Mouse (Mus musculus): ENCODE results near the gene Kif22. TPM values are rescaled to one million over a fixed set of nuclear protein-coding genes. Genes with fewer than 3 reads are reported as not detected.

Gene Kif22
- polyA plus RNA-seq, 1 experiment from 2014 or later: 153 TPM

DNA sequence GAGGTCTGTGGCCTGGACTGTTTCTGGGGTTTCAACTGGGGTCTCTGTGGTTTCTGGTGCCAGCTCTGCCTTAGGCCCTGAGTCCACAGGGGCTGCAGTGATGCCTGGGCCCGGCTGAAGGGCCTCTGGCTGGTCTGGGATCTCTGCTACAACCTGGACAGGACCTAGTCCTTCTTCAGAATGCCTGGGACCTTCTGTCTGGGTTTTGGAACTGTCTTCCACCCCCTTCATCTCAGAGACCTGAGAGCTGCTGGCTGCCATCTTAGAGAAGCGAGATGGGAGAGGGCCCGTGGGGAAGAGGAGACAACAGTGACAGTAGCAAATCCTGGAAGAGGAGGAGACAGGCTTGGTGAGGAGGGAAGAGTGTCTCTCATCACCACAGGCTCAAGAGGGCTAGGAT, 22.2 kb downstream of the Kif22 start:
- H3K4me2 ChIP-seq (ENCODE audit: low read depth, low read length): peak overlapping the region; percentile 85
- peak overlapping the region; percentile 34; the same call in 1 of the 2 replicates for H3K27ac ChIP-seq (ENCODE audit: low read length)
- no peaks in the 10 kb centered on the region for H3K27me3 ChIP-seq (ENCODE audit: control insufficient read depth, insufficient read depth, low read depth, low read length)
- H3K36me3 ChIP-seq (ENCODE audit: control insufficient read depth, insufficient read depth, low read length): peaks cover 27% of the 10 kb centered on the region
- peaks cover 73% of the 10 kb centered on the region for H3K4me1 ChIP-seq (replicated peaks; ENCODE audit: control insufficient read depth, insufficient read depth, low read length)
- no peak for ATAC-seq (ENCODE audit: low read depth)
- 55% methylated on average over 3 of the region's 3 CpGs for WGBS
- H3K9ac ChIP-seq (ENCODE audit: low read length): peak overlapping the region; percentile 70
- peak overlapping the region; percentile 56 for H3K4me3 ChIP-seq (ENCODE audit: low read length)
- no peaks in the 10 kb centered on the region for H3K9me3 ChIP-seq (ENCODE audit: control insufficient read depth, low read length)

DNA sequence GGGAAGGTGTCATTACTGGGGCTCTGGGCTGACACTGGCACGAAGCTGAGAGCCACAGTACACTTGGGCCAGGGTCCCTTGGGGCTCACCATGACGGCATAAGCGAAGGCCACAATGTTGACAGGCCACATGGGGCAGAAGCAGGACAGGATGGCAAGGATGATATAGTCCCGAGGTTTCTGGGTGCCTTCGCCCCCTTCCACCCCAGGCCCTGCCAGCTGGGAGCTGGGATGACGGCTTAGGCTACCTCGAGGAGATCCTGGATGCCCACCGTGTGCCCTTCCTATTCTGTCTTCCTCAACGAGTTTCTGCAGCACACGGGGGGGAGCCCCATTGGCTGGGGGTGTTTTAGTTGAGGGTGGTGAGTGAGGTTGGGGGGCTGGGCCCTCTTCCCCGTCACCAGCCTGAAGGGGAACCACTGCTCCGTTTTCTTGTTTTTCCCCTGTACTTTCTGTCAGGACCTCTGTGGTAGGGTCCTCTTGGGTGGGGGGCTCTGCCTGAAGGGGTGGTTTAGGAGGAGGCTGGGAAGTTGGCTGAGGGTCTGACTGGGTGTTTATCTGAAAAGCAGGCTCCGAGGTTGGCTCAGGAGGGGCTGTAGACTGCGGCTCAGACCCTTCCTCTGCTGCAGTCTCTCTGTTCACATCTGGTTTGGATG, 22.8 kb downstream of the Kif22 start:
- ATAC-seq (ENCODE audit: low read depth): no peak
- 72% methylated on average over 14 of the region's 14 CpGs for WGBS
- Histone ChIP-seq H3K4me1 (replicated peaks; ENCODE audit: control insufficient read depth, insufficient read depth, low read length) (peaks cover 76% of the 10 kb centered on the region), H3K27me3 (ENCODE audit: control insufficient read depth, insufficient read depth, low read depth, low read length) (no peaks in the 10 kb centered on the region), H3K9me3 (ENCODE audit: control insufficient read depth, low read length) (no peaks in the 10 kb centered on the region), H3K4me2 (ENCODE audit: low read depth, low read length) (no peak overlapping the region; the same call in 1 of the 2 replicates), H3K4me3 (ENCODE audit: low read length) (no peak overlapping the region; the same call in 1 of the 2 replicates), H3K36me3 (ENCODE audit: control insufficient read depth, insufficient read depth, low read length) (peaks cover 27% of the 10 kb centered on the region), H3K27ac (ENCODE audit: low read length) (no peak overlapping the region), H3K9ac (ENCODE audit: low read length) (peak overlapping the region; percentile 70)

DNA sequence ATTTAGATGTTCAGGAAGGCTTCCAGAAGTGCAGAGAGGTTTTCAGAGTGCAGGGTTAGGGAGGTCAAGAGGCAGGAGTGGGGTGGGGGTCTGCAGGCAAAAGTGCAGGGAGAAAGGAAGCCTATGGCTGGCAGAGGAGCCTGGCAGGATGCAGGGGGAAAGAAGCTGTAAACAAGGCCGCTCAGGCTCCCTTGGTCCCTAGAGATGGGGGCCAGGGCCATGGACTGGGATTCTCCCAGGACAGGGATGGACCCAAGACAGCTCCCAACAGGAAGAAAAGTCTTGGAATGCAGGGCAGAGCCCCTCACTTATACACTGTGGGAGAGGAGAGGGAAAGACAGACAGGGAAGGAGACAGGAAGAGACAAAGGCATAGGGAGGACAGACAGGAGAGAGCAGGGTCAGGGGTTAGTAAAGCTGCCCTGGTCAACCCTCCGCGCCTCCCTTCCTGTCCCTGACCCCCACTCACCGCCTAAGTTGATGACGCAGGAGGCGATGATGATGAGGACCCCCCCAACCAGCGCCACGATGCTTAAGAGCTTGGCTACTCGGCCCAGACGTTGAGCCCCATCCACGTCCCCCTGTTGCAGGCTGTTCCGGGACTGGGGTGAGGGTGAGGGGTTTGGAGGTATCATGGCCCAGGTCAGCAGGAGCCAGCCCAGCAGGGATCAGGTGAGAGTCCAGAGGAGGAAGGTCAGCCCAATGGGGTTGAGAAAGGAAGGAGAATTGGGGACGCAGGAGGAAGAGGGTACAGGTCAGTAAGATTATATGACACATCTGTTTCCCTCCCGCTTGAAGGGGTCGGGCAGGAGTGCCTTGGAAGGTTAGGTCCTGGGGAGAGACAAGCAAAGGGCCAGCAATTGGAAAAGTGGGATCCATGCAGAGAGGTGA, 23.6 kb downstream of the Kif22 start:
- Histone ChIP-seq H3K36me3 (ENCODE audit: control insufficient read depth, insufficient read depth, low read length) (peaks cover 21% of the 10 kb centered on the region), H3K27ac (ENCODE audit: low read length) (peak overlapping the region; percentile 98), H3K4me2 (ENCODE audit: low read depth, low read length) (peak overlapping the region; percentile 18), H3K9ac (ENCODE audit: low read length) (peak overlapping the region; percentile 46), H3K9me3 (ENCODE audit: control insufficient read depth, low read length) (no peaks in the 10 kb centered on the region), H3K4me3 (ENCODE audit: low read length) (no peak overlapping the region), H3K4me1 (replicated peaks; ENCODE audit: control insufficient read depth, insufficient read depth, low read length) (peaks cover 73% of the 10 kb centered on the region), H3K27me3 (ENCODE audit: control insufficient read depth, insufficient read depth, low read depth, low read length) (no peaks in the 10 kb centered on the region)
- ATAC-seq (ENCODE audit: low read depth): no peak
- WGBS: 61% methylated on average over 15 of the region's 15 CpGs

DNA sequence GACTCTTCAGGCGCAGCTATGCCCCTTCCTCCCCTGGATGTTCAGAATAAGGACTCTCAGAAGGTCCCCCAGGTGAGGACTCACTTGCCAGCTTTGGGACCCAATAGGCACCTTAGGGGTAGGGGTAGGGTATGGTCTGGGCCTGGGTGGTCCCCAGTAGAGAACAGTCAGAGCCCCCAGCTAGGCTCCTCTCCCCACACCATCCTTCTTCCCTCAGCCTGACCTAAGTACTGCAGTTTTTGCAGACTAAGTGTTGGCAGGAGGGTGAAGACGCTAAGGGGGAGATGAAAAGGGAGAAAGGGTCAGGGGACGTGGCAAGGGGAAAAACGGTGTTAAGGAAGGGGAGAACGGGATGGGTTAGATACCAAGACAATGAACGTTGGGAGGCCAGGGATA, 24.3 kb downstream of the Kif22 start:
- no peaks in the 10 kb centered on the region for H3K9me3 ChIP-seq (ENCODE audit: control insufficient read depth, low read length)
- 31% methylated on average over 6 of the region's 6 CpGs for WGBS
- H3K4me2 ChIP-seq (ENCODE audit: low read depth, low read length): peak overlapping the region; percentile 39
- H3K4me3 ChIP-seq (ENCODE audit: low read length): no peak overlapping the region
- ATAC-seq (ENCODE audit: low read depth): no peak
- peaks cover 13% of the 10 kb centered on the region for H3K36me3 ChIP-seq (ENCODE audit: control insufficient read depth, insufficient read depth, low read length)
- H3K27me3 ChIP-seq (ENCODE audit: control insufficient read depth, insufficient read depth, low read depth, low read length): no peaks in the 10 kb centered on the region
- H3K4me1 ChIP-seq (replicated peaks; ENCODE audit: control insufficient read depth, insufficient read depth, low read length): peaks cover 68% of the 10 kb centered on the region
- peak overlapping the region; percentile 30 for H3K9ac ChIP-seq (ENCODE audit: low read length)
- H3K27ac ChIP-seq (ENCODE audit: low read length): peak overlapping the region; percentile 98

DNA sequence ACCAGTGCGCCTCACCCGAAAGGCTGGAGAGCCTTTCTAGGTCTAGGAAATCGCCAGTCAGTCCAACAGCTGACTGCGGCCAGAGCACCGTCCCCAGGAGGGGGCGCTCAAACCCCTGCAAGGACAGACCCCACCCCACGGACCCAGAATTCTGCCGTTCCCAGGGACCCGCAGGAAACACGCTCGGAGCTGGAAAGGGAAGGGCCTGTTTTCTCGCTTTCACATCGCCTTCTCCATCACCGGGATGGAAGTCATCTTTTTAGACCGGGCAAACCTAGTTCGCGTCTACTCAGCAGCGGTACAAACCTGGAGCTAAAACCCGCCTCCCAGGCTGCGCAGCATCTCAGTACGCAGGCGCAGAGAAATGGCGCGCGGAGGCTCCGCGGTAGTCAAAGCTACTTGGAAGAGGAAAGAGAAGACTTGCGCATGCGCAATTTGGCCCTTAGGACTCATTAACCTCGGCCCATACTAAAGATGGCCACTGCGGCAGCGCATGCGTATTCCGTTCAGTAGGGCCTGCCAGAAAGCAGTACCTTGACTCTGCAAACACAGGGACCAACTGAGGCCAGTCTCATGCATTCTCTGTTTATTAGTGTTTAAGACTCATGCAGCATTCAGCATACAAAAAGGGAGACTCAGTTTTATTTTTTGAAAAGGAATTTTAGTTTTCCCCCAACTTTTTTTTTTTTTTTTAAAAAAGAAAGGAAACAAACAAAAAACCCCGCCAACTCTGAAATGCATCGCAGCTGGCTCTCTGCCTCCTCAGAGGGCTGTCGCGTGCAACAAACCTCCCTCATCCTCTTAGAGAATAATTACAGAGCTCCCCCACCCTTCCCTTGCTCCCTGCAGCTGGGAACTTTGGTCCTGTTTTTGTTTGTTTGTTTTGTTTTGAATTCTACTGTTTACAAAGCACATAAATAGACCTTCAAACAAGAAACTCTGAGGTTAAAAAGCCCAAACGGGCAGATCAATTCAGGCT, 25.0 kb downstream of the Kif22 start, which contains the start of gene Pagr1a:
TSS of gene Pagr1a (minus strand) at position 382 of the 979 bp plus-strand sequence.
- Histone ChIP-seq H3K4me1 (replicated peaks; ENCODE audit: control insufficient read depth, insufficient read depth, low read length) (peaks cover 65% of the 10 kb centered on the region), H3K27ac (ENCODE audit: low read length) (peak within 1 kb of the TSS; percentile 98), H3K4me3 (ENCODE audit: low read length) (peak within 1 kb of the TSS; percentile 59), H3K9me3 (ENCODE audit: control insufficient read depth, low read length) (no peaks in the 10 kb centered on the region), H3K36me3 (ENCODE audit: control insufficient read depth, insufficient read depth, low read length) (peaks cover 7% of the 10 kb centered on the region), H3K4me2 (ENCODE audit: low read depth, low read length) (peak within 1 kb of the TSS; percentile 80), H3K9ac (ENCODE audit: low read length) (peak within 1 kb of the TSS; percentile 77), H3K27me3 (ENCODE audit: control insufficient read depth, insufficient read depth, low read depth, low read length) (no peaks in the 10 kb centered on the region)
- ATAC-seq (ENCODE audit: low read depth): peak; percentile 84
- 2% methylated on average over 39 of the region's 39 CpGs for WGBS

GRCm38 (mm10) chr7:127016486-127016938, 25.8 kb downstream of the Kif22 start:
- peak overlapping the region; percentile 80 for H3K4me2 ChIP-seq (ENCODE audit: low read depth, low read length)
- H3K4me1 ChIP-seq (replicated peaks; ENCODE audit: control insufficient read depth, insufficient read depth, low read length): peaks cover 57% of the 10 kb centered on the region
- peak overlapping the region; percentile 59 for H3K4me3 ChIP-seq (ENCODE audit: low read length)
- no peaks in the 10 kb centered on the region for H3K27me3 ChIP-seq (ENCODE audit: control insufficient read depth, insufficient read depth, low read depth, low read length)
- H3K9me3 ChIP-seq (ENCODE audit: control insufficient read depth, low read length): no peaks in the 10 kb centered on the region
- H3K9ac ChIP-seq (ENCODE audit: low read length): peak overlapping the region; percentile 77
- H3K36me3 ChIP-seq (ENCODE audit: control insufficient read depth, insufficient read depth, low read length): peaks cover 5% of the 10 kb centered on the region; the same call in 1 of the 2 replicates
- ATAC-seq (ENCODE audit: low read depth): peak; percentile 51
- H3K27ac ChIP-seq (ENCODE audit: low read length): peak overlapping the region; percentile 98
- WGBS: 0% methylated on average over 22 of the region's 22 CpGs

- Histone ChIP-seq H3K4me3 (ENCODE audit: low read length) (peak within 1 kb of the TSS; percentile 59), H3K27me3 (ENCODE audit: control insufficient read depth, insufficient read depth, low read depth, low read length) (no peaks in the 10 kb centered on the region), H3K4me1 (replicated peaks; ENCODE audit: control insufficient read depth, insufficient read depth, low read length) (peaks cover 55% of the 10 kb centered on the region), H3K4me2 (ENCODE audit: low read depth, low read length) (peak within 1 kb of the TSS; percentile 80), H3K9me3 (ENCODE audit: control insufficient read depth, low read length) (no peaks in the 10 kb centered on the region), H3K27ac (ENCODE audit: low read length) (peak within 1 kb of the TSS; percentile 98), H3K9ac (ENCODE audit: low read length) (peak within 1 kb of the TSS; percentile 77), H3K36me3 (ENCODE audit: control insufficient read depth, insufficient read depth, low read length) (peaks cover 5% of the 10 kb centered on the region; the same call in 1 of the 2 replicates)
- no peak for ATAC-seq (ENCODE audit: low read depth)
These were observed 26.0 kb downstream of the Kif22 start, which contains the start of gene Pagr1b for GRCm38 (mm10) chr7:127016481-127016485. TSS of gene Pagr1b (minus strand) at chr7:127016484.

DNA sequence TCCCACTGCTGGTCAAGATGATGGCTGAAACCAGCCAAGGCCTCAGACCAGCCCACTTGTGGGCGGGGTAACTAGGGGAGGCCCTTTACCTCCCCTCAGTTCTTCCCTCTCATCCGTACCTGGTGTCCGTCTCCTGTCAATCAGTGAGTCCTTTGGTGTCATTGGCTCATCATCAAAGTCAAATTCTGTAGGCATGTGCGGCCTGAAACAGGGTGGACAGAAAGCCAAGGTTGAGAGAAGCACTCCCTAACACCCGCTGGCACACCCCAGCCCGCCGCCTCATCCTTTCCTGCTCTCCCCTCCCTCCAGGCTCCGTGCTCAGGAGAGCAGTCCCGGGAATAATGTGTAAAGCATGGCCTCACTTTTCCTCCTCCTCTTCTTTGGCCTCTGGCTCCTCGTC, 26.2 kb downstream of the Kif22 start:
- under 1% methylated on average over 10 of the region's 10 CpGs for WGBS
- Histone ChIP-seq H3K4me3 (ENCODE audit: low read length) (peak overlapping the region; percentile 59), H3K27ac (ENCODE audit: low read length) (peak overlapping the region; percentile 98), H3K36me3 (ENCODE audit: control insufficient read depth, insufficient read depth, low read length) (peaks cover 5% of the 10 kb centered on the region; the same call in 1 of the 2 replicates), H3K4me2 (ENCODE audit: low read depth, low read length) (peak overlapping the region; percentile 80), H3K27me3 (ENCODE audit: control insufficient read depth, insufficient read depth, low read depth, low read length) (no peaks in the 10 kb centered on the region), H3K4me1 (replicated peaks; ENCODE audit: control insufficient read depth, insufficient read depth, low read length) (peaks cover 53% of the 10 kb centered on the region), H3K9me3 (ENCODE audit: control insufficient read depth, low read length) (no peaks in the 10 kb centered on the region), H3K9ac (ENCODE audit: low read length) (peak overlapping the region; percentile 77)
- peak; percentile 15; the same call in 1 of the 2 replicates for ATAC-seq (ENCODE audit: low read depth)
